Mouse (Mus musculus) lung, postnatal 10 days (tissue): Measurements from ENCODE around the gene Ces4a.
A peak's percentile ranks its signal among the peaks of the same experiment; 100 is the strongest.
"Not testable (repeated sequence)": the region's sequence is repeated elsewhere in the genome, so short reads cannot be mapped to it uniquely, and the experiment has no call there.

Experiments used
- DNase-seq: peaks from one replicate; pipeline ENCODE4 v3.0.0; 2021

Ces4a gene

GRCm38 (mm10) chr8:105170381-105171115 is 38.9 kb downstream of the Ces4a start, which contains the start of gene Cbfb:
Gene Cbfb (plus strand): TSS chr8:105170674.
- DNase-seq = peak; percentile 98

- peak; percentile 73 for DNase-seq
Measured at GRCm38 (mm10) chr8:105171116-105172002, 39.8 kb downstream of the Ces4a start.

- no peak for DNase-seq
Measured at GRCm38 (mm10) chr8:105172003-105172362, 40.4 kb downstream of the Ces4a start.

GRCm38 (mm10) chr8:105175287-105175686 is 43.7 kb downstream of the Ces4a start:
- DNase-seq = not testable (repeated sequence)

- DNase-seq = no peak
Measured at GRCm38 (mm10) chr8:105178211-105178800, 46.7 kb downstream of the Ces4a start.

- DNase-seq = no peak
Measured at GRCm38 (mm10) chr8:105182201-105182600, 50.6 kb downstream of the Ces4a start.

- no peak for DNase-seq
Measured at GRCm38 (mm10) chr8:105186467-105187005, 54.9 kb downstream of the Ces4a start.

GRCm38 (mm10) chr8:105192182-105192581 is 60.6 kb downstream of the Ces4a start:
- DNase-seq = no peak
